Mouse (Mus musculus) cortical plate, adult 2 months (tissue): Measurements from ENCODE around the gene Vwa2.

ENCODE experiments used
- CTCF ChIP-seq: fragments of 200-500 bp; IDR thresholded peaks from 2 replicates; pipeline ENCODE4 v1.5.1; 2011; ENCODE audit warnings: mild to moderate bottlenecking, control low read depth, low read length; ENCODE audit not compliant: insufficient read depth; ENCODE audit errors: extremely low read depth
- POLR2A ChIP-seq: fragments of 200-500 bp; IDR thresholded peaks from 2 replicates; pipeline ENCODE4 v1.6.1; 2011; ENCODE audit warnings: mild to moderate bottlenecking, low read length, control low read depth; ENCODE audit not compliant: insufficient read depth; ENCODE audit errors: extremely low read depth

- TF ChIP-seq CTCF (no peak), POLR2A (no peak)
Measured at GRCm38 (mm10) chr19:56936253-56936652, 62.2 kb downstream of the Vwa2 start.
